Mouse (Mus musculus) heart, embryonic 14.5 days (tissue): ENCODE data around the gene Abca1. TPM values are rescaled to one million over a fixed set of nuclear protein-coding genes. Genes with fewer than 3 reads are reported as not detected.

Experiments used
- ATAC-seq: fragments of 200-750 bp; cut with Nextera tagmentation; 2 replicates; pipeline ENCODE4 v1.8.0; 2017; ENCODE audit warnings: low read depth, moderate TSS enrichment; ENCODE audit not compliant: insufficient number of reproducible peaks, insufficient read depth, low FRiP score
- H3K27ac ChIP-seq, 2 experiments: fragments of 200-500 bp in 1 of 2; fragments of 300-500 bp in 1 of 2; sonication (generic) in 1 of 2; replicated peaks in 1 of 2; 2 replicates each; pipeline ENCODE4 v1.5.1; 2012 to 2014; ENCODE audit warnings: low read depth in 2 of 2, low read length in 2 of 2, control low read depth in 1 of 2, mild to moderate bottlenecking in 1 of 2, mixed read lengths in 1 of 2; ENCODE audit not compliant: control insufficient read depth in 1 of 2, insufficient read depth in 1 of 2
- H3K27me3 ChIP-seq: fragments of 300-500 bp; sonication (generic); 2 replicates; pipeline ENCODE4 v1.6.1; 2014; ENCODE audit warnings: mild to moderate bottlenecking, low read length, control low read depth; ENCODE audit not compliant: control insufficient read depth, insufficient read depth
- H3K36me3 ChIP-seq: fragments of 300-500 bp; sonication (generic); 2 replicates; pipeline ENCODE4 v1.6.1; 2014; ENCODE audit warnings: mild to moderate bottlenecking, control low read depth, low read length, mixed read lengths; ENCODE audit not compliant: control insufficient read depth, insufficient read depth
- H3K4me1 ChIP-seq, 2 experiments: fragments of 200-500 bp in 1 of 2; fragments of 300-500 bp in 1 of 2; sonication (generic) in 1 of 2; 2 replicates each; pipeline ENCODE4 v1.6.1; 2012 to 2014; ENCODE audit warnings: low read length in 2 of 2, control low read depth in 1 of 2, mixed read lengths in 1 of 2; ENCODE audit not compliant: control insufficient read depth in 2 of 2, insufficient read depth in 2 of 2
- H3K4me2 ChIP-seq: fragments of 300-500 bp; sonication (generic); 2 replicates; pipeline ENCODE4 v1.6.1; 2014; ENCODE audit warnings: mild to moderate bottlenecking, low read length
- H3K4me3 ChIP-seq, 2 experiments: fragments of 200-500 bp in 1 of 2; fragments of 300-500 bp in 1 of 2; sonication (generic) in 1 of 2; 2 replicates each; pipeline ENCODE4 v1.5.1; 2012 to 2014; ENCODE audit warnings: low read length in 2 of 2, mild to moderate bottlenecking in 2 of 2, control low read depth in 1 of 2, low read depth in 1 of 2, moderate library complexity in 1 of 2; ENCODE audit not compliant: control insufficient read depth in 1 of 2, insufficient read depth in 1 of 2
- H3K9ac ChIP-seq: fragments of 300-500 bp; sonication (generic); 2 replicates; pipeline ENCODE4 v1.6.1; 2014; ENCODE audit warnings: mild to moderate bottlenecking, low read length
- H3K9me3 ChIP-seq: fragments of 300-500 bp; sonication (generic); 2 replicates; pipeline ENCODE4 v1.6.1; 2016; ENCODE audit warnings: low read length, control low read depth; ENCODE audit not compliant: control insufficient read depth
- WGBS: fragments of 180-500 bp; shearing (Covaris S2); extraction: QIAGEN DNeasy Blood & Tissue Kit; methylation state at CpG from one replicate; pipeline ENCODE4 v1.1.7; 2014; 5-methylcytosine and 5-hydroxymethylcytosine counted together
- polyA plus RNA-seq: library from polyadenylated mRNA; unstranded; fragments of >200 nt; fragmentation: Nextera tagmentation; extraction: Ambion mirVana; gene quantifications from 2 replicates; pipeline ENCODE4 v1.2.1, GENCODE M21; 2014

Gene Abca1
- polyA plus RNA-seq, 1 experiment from 2014 or later: 7.8 TPM

DNA sequence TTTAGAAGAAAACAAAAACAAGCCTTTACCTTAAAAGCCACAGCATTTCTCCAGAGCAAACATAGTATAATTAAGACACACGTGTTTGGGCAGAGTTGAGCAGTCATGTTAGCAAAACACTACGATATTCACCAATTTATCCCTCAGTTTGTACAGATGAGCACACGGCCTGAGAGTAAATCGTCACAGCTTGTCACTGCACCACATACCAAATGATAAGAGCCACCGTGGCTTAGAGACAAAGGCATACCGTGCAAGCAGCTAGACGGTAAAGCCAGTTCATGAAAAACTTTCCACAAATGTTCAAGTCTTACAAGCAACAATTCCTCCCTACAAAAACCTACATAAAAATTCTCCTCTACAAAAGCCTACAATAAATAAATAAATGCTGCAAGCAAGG lies 57.2 kb downstream of the Abca1 start:
- H3K36me3 ChIP-seq: 0 out of 2 replicates have a peak, but pooled peaks cover 5% of the 10 kb centered on the region
- no peak overlapping the region for H3K4me3 ChIP-seq
- H3K9ac ChIP-seq: no peak overlapping the region
- H3K27ac ChIP-seq: no peak overlapping the region
- no peaks in the 10 kb centered on the region for H3K9me3 ChIP-seq
- no peak overlapping the region for H3K4me2 ChIP-seq
- 0 out of 4 replicates have a peak, but pooled peaks cover 0 to 3% of the 10 kb centered on the region in 2 experiments for H3K4me1 ChIP-seq
- ATAC-seq: no peak
- 22% methylated on average over 7 of the region's 7 CpGs for WGBS
- no peaks in the 10 kb centered on the region for H3K27me3 ChIP-seq

DNA sequence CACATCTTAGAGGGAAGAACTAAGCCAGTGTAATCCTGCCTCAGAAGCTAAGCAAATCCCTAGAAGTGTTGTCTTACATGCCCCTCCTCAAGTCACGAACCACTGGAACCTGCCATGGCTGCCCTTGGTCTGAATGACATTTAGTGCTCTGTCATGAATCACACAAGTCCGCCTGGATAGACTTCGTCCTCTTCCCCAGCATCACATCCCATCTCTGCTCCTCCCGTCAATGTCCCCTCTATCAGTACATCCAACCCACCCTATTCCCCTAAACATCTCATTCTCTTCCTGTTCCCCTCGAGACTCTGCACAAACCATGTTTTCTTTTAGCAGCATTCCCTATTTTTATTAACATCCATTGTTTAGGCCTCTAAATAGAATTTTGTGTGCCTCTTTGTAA lies 58.4 kb downstream of the Abca1 start:
- Histone ChIP-seq H3K4me3 (no peak overlapping the region), H3K27ac (no peak overlapping the region), H3K4me1 (0 out of 4 replicates have a peak, but pooled peaks cover 0 to 3% of the 10 kb centered on the region in 2 experiments), H3K4me2 (no peak overlapping the region), H3K9ac (no peak overlapping the region), H3K27me3 (no peaks in the 10 kb centered on the region), H3K9me3 (no peaks in the 10 kb centered on the region), H3K36me3 (0 out of 2 replicates have a peak, but pooled peaks cover under 1% of the 10 kb centered on the region)
- WGBS: 76% methylated on average over 5 of the region's 5 CpGs
- no peak for ATAC-seq

DNA sequence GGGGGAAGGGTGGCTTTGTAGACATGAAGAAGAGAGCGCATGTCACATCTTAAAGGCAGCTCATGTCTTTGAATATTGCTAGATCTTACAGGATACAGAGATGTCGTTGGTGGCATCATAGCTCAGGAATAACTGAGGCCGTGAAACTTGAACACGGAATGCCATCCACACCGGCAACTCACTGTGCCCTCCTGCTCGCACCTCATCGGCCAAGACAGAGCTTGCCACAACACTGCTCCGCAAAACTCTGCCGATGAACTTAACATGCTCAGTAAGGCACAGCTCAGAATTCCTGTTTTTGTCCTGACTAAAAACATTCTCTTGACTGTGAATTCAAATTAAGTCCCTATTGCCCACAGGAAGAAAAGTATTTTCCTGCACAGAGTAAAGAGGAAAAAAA lies 59.2 kb downstream of the Abca1 start:
- no peaks in the 10 kb centered on the region for H3K9me3 ChIP-seq
- no peaks in the 10 kb centered on the region for H3K27me3 ChIP-seq
- H3K27ac ChIP-seq: no peak overlapping the region; a peak in 1 of 4 replicates
- H3K4me3 ChIP-seq: no peak overlapping the region
- no peaks in the 10 kb centered on the region for H3K36me3 ChIP-seq
- no peak overlapping the region for H3K9ac ChIP-seq
- 88% methylated on average over 9 of the region's 9 CpGs for WGBS
- no peak overlapping the region for H3K4me2 ChIP-seq
- ATAC-seq: no peak
- H3K4me1 ChIP-seq: 0 out of 4 replicates have a peak, but pooled peaks cover 0 to 3% of the 10 kb centered on the region in 2 experiments

DNA sequence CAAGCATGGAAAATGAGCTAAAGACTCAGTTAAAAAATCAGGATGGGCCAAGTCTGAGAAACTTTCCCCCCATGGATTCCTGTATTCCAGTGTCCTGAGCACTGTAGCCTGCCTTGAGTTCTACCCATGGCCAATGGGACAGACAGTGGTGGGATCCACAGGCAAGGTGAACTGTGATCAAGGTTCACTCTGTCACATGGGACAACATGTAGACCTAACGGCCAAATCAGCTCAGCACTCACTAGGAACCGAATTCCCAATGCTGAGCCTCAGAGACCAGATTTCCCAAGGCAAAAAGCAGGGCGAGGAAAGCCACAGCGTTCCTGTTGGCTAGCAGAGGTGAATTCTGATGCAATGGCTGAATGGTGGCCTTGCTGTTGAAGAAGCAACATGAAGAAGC lies 64.8 kb downstream of the Abca1 start:
- H3K9ac ChIP-seq: no peak overlapping the region
- H3K4me2 ChIP-seq: no peak overlapping the region
- H3K9me3 ChIP-seq: no peaks in the 10 kb centered on the region
- no peak overlapping the region for H3K4me3 ChIP-seq
- peaks cover 11% of the 10 kb centered on the region; the same call in 1 of the 2 replicates for H3K36me3 ChIP-seq
- ATAC-seq: no peak
- H3K27ac ChIP-seq: no peak overlapping the region
- no peaks in the 10 kb centered on the region for H3K27me3 ChIP-seq
- WGBS: 83% methylated on average over 4 of the region's 4 CpGs
- H3K4me1 ChIP-seq: no peaks in the 10 kb centered on the region; a peak in 1 of 4 replicates

DNA sequence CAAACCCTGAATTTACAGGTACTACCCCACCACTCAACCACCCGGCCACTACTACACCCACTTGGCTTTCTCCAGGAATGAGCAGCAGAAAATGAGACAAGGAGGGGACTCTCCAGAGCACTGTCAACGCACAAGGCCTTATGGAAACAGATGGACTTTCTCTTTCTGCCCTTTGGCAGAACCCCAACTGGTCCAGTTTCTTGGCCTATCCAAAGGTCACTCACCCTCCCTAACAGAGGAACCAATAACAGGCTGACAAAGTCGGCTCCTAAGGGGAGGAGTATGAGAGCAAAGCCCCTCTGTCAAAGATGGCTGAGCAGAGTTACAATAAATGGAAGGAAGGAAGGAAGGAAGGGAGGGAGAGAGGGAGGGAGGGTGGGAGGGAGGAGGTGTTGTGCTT lies 65.4 kb downstream of the Abca1 start:
- Histone ChIP-seq H3K36me3 (peaks cover 15% of the 10 kb centered on the region; the same call in 1 of the 2 replicates), H3K27ac (no peak overlapping the region), H3K9me3 (no peaks in the 10 kb centered on the region), H3K9ac (no peak overlapping the region), H3K4me3 (no peak overlapping the region), H3K4me1 (no peaks in the 10 kb centered on the region; a peak in 1 of 4 replicates), H3K27me3 (no peaks in the 10 kb centered on the region), H3K4me2 (no peak overlapping the region)
- 64% methylated on average over 3 of the region's 3 CpGs for WGBS
- ATAC-seq: peak; percentile 43; the same call in 1 of the 2 replicates

DNA sequence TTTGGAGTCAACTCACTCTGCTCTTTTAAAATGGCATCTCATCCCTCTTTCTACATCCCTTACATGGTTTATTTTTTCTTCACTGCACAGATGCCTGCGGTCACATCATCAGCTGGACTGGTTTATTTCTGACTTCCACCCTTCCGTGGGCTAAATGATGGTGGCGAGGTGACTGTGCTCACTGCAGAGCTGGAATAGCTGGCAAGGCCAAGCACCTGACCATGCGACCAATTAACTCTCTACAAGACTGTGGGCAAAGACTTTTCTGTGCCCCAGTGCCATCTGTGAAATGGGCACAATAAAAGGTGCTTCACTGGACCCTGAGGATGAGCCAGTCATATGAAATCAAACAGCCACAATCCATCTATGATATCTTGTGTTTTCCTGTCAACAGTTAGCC lies 66.1 kb downstream of the Abca1 start:
- H3K27me3 ChIP-seq: no peaks in the 10 kb centered on the region
- no peak for ATAC-seq
- peaks cover 22% of the 10 kb centered on the region for H3K36me3 ChIP-seq
- WGBS: 86% methylated on average over 4 of the region's 4 CpGs
- no peaks in the 10 kb centered on the region; a peak in 1 of 4 replicates for H3K4me1 ChIP-seq
- no peak overlapping the region for H3K4me3 ChIP-seq
- no peak overlapping the region for H3K9ac ChIP-seq
- H3K27ac ChIP-seq: no peak overlapping the region
- H3K4me2 ChIP-seq: no peak overlapping the region
- H3K9me3 ChIP-seq: no peaks in the 10 kb centered on the region

DNA sequence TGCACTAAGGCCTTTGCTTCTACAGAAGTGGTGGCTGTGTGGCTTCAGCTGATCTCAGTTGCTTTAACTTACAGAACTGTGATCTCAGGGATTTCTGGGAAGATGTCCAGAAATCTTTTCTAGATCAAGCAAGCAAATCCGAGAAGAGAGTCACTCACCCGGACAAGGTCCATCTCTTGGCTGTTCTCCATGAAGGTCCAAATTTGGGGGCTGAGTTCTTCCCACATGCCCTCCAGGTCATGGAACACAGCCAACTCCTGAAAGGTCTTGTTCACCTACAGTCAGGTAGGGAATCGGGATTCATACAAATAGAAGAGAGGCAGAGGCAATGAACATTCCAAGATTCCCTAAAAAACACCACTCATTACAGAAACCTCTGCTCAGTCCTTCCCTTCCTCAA lies 70.1 kb downstream of the Abca1 start:
- ATAC-seq: no peak

DNA sequence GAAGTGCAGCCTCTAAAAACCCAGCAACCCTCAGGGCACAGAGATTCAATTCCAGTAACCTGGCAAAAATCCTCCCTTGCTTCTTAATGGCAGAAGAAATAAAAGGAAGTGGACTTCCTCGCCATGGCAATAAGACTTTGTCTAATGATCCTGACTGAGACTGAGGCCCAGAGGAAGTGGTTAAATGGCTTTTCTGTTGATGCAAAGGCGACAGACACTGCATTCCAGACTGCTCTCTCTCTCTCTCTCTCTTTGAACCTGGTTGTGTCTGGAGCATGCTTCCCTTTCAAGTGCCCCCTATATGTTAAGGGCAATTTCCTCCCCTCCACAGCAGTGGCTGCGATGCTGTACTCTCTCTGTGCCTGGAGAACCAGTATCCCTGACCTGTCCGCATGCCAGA lies 70.7 kb downstream of the Abca1 start:
- H3K9ac ChIP-seq: no peak overlapping the region
- ATAC-seq: no peak
- H3K9me3 ChIP-seq: no peaks in the 10 kb centered on the region
- no peak overlapping the region for H3K4me3 ChIP-seq
- H3K27me3 ChIP-seq: no peaks in the 10 kb centered on the region
- H3K4me1 ChIP-seq: no peaks in the 10 kb centered on the region; a peak in 1 of 4 replicates
- peaks cover 38% of the 10 kb centered on the region for H3K36me3 ChIP-seq
- 48% methylated on average over 4 of the region's 4 CpGs for WGBS
- H3K27ac ChIP-seq: no peak overlapping the region
- H3K4me2 ChIP-seq: no peak overlapping the region

More for the DNA sequence above, 70.1 kb downstream of the Abca1 start:
- Histone ChIP-seq H3K4me2 (no peak overlapping the region), H3K4me3 (no peak overlapping the region), H3K36me3 (peaks cover 32% of the 10 kb centered on the region), H3K9ac (no peak overlapping the region), H3K27ac (no peak overlapping the region), H3K9me3 (no peaks in the 10 kb centered on the region), H3K27me3 (no peaks in the 10 kb centered on the region), H3K4me1 (no peaks in the 10 kb centered on the region; a peak in 1 of 4 replicates)
- WGBS: 81% methylated on average over 3 of the region's 3 CpGs
